Mouse (Mus musculus) cerebellum, adult 11 months (tissue): ENCODE results near the gene Kcnj10.

ENCODE experiments used
- DNase-seq: peaks from one replicate; pipeline ENCODE4 v3.0.0; 2022

The Kcnj10 gene

DNA sequence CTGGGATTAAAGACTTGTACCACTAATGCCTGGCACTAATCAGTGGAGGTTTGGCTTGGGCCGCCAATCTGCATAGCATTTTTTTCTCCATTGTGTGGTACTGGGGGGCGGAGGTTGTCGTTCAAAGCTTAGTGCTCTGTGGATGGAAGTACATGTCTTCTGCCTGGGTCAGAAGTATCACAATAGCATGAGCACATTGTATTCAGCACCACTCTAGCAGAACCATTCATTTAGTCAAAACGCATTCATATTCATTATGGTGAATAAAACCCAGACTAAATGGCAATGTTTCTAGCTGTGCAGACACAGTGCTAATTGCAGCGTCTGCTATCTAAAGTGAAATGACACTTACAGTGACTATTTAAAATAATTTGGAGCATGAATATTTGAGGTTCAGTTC is 46.2 kb downstream of the Kcnj10 start:
- DNase-seq: no peak

DNA sequence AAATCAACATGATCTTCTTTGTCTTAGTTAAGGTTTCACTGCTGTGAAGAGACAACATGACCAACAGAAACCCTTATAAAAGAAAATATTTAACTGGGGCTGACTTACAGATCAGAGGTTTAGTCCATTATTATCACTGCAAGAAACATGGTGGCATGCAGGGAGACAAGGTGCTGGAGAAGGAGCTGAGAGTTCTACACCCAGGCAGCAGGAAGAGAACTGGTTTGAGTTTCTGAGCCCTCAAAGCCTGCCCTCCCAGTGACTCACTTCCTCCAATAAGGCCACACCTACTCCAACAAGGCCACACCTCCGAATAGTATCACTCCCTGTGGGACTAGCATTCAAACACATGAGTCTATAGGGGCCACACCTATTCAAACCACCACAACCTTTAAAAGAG is 49.8 kb downstream of the Kcnj10 start:
- no peak for DNase-seq

- no peak for DNase-seq
Observed at GRCm38 (mm10) chr1:172391807-172392581, 51.0 kb downstream of the Kcnj10 start.

DNA sequence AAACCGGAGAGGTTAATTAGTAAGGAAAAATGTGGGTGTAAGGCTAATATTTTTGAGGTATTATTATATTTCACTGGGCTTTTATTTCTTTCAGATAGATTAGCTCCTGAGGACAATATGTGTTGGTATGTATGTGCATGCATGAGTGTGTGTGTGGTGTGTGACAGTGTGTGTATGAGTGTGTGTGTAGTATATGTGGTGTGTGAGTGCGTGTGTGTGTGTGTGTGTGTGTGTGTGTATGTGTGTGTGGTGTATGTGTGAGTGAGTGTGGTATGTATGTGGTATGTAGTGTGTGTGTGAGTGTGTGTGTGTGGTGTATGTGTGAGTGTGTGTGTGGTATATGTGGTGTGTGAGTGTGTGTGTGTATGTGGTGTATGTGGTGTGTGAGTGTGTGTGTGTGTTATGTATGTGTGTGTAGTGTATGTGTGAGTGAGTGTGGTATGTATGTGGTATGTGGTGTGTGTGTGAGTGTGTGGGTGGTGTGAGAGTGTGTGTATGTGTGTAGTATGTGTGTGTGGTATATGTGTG is 51.7 kb downstream of the Kcnj10 start:
- DNase-seq: no peak

DNA sequence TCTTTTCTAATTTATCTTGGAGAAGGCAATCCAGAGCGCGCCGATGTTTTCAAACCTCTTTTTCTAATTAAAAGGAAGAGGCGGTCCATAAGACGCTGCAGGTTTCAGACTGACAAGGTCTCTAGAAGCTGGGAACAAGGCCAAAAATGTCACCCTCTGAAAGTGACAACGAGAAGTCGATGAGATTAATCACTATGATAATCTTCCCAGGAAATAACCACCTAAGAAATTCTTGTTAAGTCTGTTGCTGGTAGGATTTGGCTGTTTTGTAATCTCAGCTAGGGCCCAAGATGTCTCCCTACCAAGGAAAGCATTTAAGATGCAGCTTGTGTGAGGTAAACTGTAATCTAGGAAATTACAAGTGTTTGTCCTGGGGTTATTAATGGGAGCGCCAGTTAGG is 52.7 kb downstream of the Kcnj10 start:
- no peak for DNase-seq

DNA sequence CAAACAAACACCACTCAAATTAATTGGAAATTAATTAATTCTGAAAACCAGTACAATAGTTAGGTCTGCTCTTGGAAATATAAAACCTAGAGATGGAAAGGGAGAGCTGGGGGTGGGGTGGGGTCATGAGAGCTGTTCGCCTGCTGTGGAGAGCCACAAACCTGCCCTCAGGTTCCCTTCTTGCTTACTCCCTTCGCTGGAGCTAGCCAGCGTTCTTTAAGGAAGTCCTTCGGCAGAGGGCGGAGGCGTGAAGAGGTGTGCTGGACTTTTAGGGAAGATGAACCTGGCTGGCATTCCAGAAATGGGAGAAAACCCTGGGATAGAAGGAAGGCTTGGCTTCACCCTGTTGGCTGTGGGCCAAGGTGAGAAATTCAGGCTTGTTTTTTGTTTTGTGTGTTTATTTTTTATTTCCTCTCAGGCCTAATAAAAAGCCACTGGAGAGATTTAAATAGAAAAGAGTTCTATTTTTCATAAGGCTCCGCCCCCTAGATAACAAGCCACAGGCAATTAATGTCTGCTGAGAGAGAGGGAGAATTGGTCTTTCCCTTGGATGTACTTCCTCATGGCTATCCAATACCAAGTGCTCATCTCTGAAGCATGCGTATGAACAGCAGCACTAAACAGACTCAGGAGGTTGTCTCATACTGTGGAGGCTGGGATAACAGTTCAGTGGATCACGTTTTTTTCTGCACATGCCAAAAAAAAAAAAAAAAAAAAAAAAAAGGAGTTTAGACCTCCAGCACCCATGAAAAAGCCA is 56.2 kb downstream of the Kcnj10 start:
- DNase-seq: no peak

- DNase-seq: no peak
Observed at GRCm38 (mm10) chr1:172406077-172406706, 65.2 kb downstream of the Kcnj10 start.

GRCm38 (mm10) chr1:172408996-172409395 is 68.0 kb downstream of the Kcnj10 start:
- DNase-seq: no peak

- DNase-seq: no peak
Observed at GRCm38 (mm10) chr1:172409431-172409830, 68.4 kb downstream of the Kcnj10 start.

GRCm38 (mm10) chr1:172410806-172411205 is 69.8 kb downstream of the Kcnj10 start:
- DNase-seq: no peak

DNA sequence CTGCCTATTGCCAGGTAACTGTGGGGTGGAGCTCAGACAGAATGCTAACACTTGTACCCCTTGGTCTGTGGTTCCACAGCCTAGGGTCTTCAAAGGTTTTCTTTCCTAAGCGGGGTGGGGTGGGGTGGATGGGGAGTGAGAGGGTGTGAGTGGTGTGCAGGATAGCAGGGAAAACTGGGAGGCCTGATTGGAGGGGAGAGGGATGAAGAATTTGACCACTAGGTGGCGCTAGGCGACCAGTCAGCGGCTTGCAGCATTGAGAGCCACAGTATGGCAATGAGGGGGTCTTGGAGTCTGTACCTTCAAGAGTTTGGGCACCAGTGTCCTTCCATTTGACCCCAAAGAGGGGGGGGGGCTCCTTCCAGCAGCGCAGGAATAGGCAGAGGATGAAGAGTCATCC is 71.2 kb downstream of the Kcnj10 start:
- peak; percentile 41 for DNase-seq

DNA sequence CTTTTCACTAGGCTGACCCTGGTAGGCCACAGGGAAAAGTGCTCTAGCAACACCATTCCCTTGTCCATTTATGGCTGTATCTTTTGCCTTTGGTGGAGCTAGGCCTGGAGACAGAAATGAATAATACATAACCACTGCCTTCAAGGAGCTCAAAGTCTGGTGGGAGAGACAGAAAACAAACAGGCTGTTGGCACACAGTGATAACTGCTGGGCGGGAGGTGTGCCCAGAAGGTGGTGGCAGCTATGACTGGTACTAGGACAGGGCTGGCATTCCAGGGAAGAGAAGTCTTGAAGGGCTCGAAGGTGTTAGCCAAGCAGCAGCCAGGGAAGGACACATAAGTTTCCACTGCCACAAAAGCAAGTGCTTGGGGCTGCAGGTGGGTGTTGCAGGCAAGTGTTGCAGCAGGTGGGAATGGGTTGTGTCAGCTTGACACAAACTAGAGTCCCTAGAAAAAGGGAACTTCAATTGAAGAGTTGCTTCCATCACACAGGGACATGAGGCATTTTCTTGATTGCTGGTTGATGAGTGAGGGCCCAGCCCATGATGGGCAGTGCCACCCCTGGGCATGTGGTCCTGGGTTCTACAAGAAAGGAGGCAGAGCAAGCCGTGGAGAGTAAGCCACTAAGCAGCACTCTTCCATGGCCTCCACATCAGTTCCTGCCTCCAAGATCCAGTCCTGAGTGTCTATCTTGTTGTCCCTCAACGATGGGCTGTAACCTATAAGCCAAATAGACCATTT is 72.7 kb downstream of the Kcnj10 start:
- DNase-seq: no peak

- DNase-seq: no peak
Observed at GRCm38 (mm10) chr1:172414231-172414585, 73.2 kb downstream of the Kcnj10 start.

DNA sequence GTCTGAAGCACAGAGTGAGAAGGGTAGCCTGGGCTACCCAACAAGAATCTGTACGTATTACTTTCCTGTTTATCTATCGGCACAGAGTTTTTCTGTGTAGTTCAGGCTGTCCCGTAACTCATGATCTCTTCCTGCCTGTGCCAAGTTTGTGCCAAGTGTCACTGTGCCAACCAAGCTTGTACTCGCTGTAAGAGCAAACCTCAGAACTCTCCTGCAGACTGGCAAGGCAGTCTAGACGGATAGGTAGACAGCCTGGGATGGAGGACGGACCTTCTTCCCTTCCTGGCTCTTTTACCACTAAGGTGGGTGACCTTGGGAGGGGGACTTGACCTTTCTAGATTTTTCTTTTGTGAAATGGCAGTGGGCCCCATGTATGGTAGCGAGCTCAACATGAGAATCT is 74.1 kb downstream of the Kcnj10 start:
- no peak for DNase-seq

GRCm38 (mm10) chr1:172418173-172418572 is 77.2 kb downstream of the Kcnj10 start:
- DNase-seq: no peak

- no peak for DNase-seq
Observed at GRCm38 (mm10) chr1:172418642-172419041, 77.6 kb downstream of the Kcnj10 start.

GRCm38 (mm10) chr1:172420181-172420580 is 79.2 kb downstream of the Kcnj10 start:
- no peak for DNase-seq

DNA sequence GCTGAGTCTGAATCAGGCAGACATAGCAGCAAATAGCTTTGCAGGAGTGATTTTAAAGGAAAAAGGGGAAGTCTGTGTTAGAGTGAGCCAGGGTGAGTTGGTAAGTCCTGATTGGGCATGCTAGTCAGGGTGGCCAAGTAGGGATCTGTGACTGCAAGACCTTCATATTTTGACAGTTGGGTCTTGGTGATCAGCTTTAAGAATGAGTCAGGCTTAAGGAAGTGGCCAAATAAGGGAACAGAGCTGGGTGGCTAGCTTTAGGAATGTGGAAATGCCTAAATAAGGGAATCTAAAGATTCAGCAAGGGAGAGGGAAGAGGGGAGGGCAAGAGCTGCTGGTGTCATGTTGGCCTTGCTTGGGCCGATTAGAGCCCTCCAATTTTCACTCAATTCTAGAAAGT is 82.4 kb downstream of the Kcnj10 start:
- DNase-seq: no peak
